Mouse (Mus musculus): Measurements from ENCODE around the gene Rnf224.

Rnf224 gene

GRCm38 (mm10) chr2:25195211-25196156 is 41.1 kb downstream of the Rnf224 start:
- no peak for DNase-seq (ENCODE audit: low spot score in 2 of 2)

- no peak for DNase-seq (ENCODE audit: low spot score in 2 of 2)
Observed at GRCm38 (mm10) chr2:25194486-25195171, 42.0 kb downstream of the Rnf224 start.

DNA sequence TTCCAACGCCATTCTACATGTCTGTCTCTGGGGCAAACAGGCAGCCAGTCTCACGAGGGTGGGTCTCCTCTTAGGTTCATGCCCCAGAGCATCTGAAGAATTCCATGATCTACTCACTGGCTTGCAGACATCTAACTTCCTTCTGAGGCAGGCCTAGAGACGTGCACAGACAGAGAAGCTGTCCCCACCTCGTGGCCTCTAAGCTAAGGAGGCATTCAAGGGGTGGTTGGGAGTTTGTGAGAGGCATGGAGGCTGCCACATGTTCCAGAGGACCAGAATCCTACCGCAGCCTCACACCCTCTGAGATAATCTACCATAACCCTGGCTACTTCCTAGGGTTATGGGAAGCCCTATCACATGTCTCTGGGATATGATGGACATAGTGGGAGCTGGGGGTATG is 42.6 kb downstream of the Rnf224 start:
- DNase-seq (ENCODE audit: low spot score in 2 of 2) = no peak

GRCm38 (mm10) chr2:25193330-25193770 is 43.2 kb downstream of the Rnf224 start:
- DNase-seq (ENCODE audit: low spot score in 2 of 2) = peak; percentile 69 to 74

GRCm38 (mm10) chr2:25187841-25188240 is 48.7 kb downstream of the Rnf224 start:
- DNase-seq (ENCODE audit: low spot score in 2 of 2) = no peak

DNA sequence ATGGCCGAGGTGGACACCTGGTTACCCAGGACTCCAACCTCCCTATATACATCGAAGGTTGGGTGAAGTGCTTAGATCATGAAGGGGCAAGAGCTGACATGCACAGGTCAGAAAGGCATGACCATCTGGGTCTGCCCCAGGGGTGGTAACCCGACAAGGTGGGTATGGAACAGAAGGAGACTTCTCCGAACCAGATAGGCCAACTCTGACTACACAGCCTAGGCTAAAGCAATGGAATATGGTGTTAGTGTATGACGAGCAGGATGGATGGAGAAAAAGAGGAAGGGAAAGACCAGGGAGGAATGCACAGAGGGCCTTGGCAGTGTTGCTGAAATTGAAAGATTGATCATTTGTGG is 50.0 kb downstream of the Rnf224 start:
- DNase-seq (ENCODE audit: low spot score in 2 of 2) = no peak

GRCm38 (mm10) chr2:25185625-25186574 is 50.7 kb downstream of the Rnf224 start:
- DNase-seq (ENCODE audit: low spot score in 2 of 2) = no peak

DNA sequence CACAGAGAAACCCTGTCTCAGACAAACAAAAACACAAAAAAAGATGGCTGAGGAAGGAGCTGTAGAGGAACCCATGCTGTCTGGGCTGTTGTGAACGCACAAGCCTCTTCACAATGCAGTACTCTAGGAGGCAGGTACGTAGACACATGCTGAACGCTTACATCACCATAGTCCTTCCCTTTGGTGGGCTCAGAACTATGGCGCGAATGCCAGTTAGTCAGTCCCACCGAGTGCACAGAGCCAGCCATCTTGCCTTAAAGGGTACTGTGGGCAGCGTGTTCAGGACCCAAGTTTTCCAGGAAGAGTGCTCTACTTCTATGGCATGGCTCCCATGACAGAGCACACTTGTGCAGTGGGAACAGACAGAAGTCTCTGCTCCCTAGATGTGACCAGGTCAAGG is 52.1 kb downstream of the Rnf224 start:
- DNase-seq (ENCODE audit: low spot score in 2 of 2) = no peak

All from right cerebral cortex, postnatal 36 days (tissue).